Mouse (Mus musculus) CH12.LX (cell line): ENCODE results near the gene Defb47. TPM values are rescaled to one million over a fixed set of nuclear protein-coding genes. Genes with fewer than 3 reads are reported as not detected.

Experiments used
- DNase-seq: peaks from one replicate; pipeline ENCODE4 v3.0.0-alpha.2; 2013; ENCODE audit errors: extremely low read depth
- H3K27ac ChIP-seq: 2 replicates; pipeline ENCODE4 v1.5.1; 2012; ENCODE audit warnings: low read depth, mild to moderate bottlenecking, control low read depth, moderate library complexity; ENCODE audit not compliant: insufficient read depth
- H3K27me3 ChIP-seq: replicated peaks from 2 replicates; pipeline ENCODE3; 2012; ENCODE audit warnings: inconsistent platforms
- H3K36me3 ChIP-seq, 2 experiments: replicated peaks in 1 of 2; 2 replicates each; pipeline versions ENCODE3 to v1.6.1; 2012; ENCODE audit warnings: inconsistent platforms in 1 of 2, low read length in 1 of 2, mild to moderate bottlenecking in 1 of 2, mixed read lengths in 1 of 2, moderate library complexity in 1 of 2; ENCODE audit not compliant: control insufficient read depth in 1 of 2, insufficient read depth in 1 of 2
- H3K4me1 ChIP-seq, 2 experiments: 2 replicates each; pipeline ENCODE4 v1.6.1; 2012; ENCODE audit warnings: inconsistent platforms in 1 of 2, moderate library complexity in 1 of 2; ENCODE audit not compliant: insufficient read depth in 2 of 2, control insufficient read depth in 1 of 2
- H3K4me2 ChIP-seq: 2 replicates; pipeline ENCODE4 v1.6.1; 2012; ENCODE audit warnings: low read depth, mild to moderate bottlenecking, control low read depth; ENCODE audit not compliant: poor library complexity, insufficient read depth, severe bottlenecking
- H3K4me3 ChIP-seq, 3 experiments: fragments of 150-350 bp in 1 of 3; sonication (generic) in 1 of 3; replicated peaks in 1 of 3; 2 replicates each; pipeline versions ENCODE3 to v1.5.1; 2011 to 2012; ENCODE audit warnings: low read depth in 2 of 3, low read length in 2 of 3, mild to moderate bottlenecking in 2 of 3, moderate library complexity in 2 of 3, control low read depth in 1 of 3, improper control_type of control experiment in 1 of 3, inconsistent platforms in 1 of 3, mixed read lengths in 1 of 3; ENCODE audit not compliant: poor library complexity in 1 of 3
- H3K79me2 ChIP-seq: replicated peaks from 2 replicates; pipeline ENCODE4 v1.6.1; 2012; ENCODE audit warnings: mild to moderate bottlenecking, moderate library complexity; ENCODE audit not compliant: control insufficient read depth, poor library complexity, insufficient read depth, severe bottlenecking; ENCODE audit errors: extremely low read depth
- H3K9ac ChIP-seq: 2 replicates; pipeline ENCODE4 v1.6.1; 2012; ENCODE audit warnings: low read depth, mild to moderate bottlenecking, control low read depth, moderate library complexity; ENCODE audit not compliant: insufficient read depth
- H3K9me3 ChIP-seq: replicated peaks from 2 replicates; pipeline ENCODE3; 2012; ENCODE audit warnings: low read length, inconsistent platforms, mixed read lengths
- BHLHE40 ChIP-seq: IDR thresholded peaks from 2 replicates; pipeline ENCODE4 v1.6.1; 2011; ENCODE audit warnings: mild to moderate bottlenecking, low read depth, low read length, improper control_type of control experiment
- CHD2 ChIP-seq: IDR thresholded peaks from 2 replicates; pipeline ENCODE4 v1.6.1; 2011; ENCODE audit warnings: low read length, improper control_type of control experiment
- E2F4 ChIP-seq: IDR thresholded peaks from 2 replicates; pipeline ENCODE4 v1.6.1; 2011; ENCODE audit warnings: low read depth, low read length, improper control_type of control experiment; ENCODE audit not compliant: insufficient replicate concordance
- EP300 ChIP-seq: IDR thresholded peaks from 2 replicates; pipeline ENCODE4 v1.6.1; 2011; ENCODE audit warnings: low read length, improper control_type of control experiment
- IRF4 ChIP-seq: IDR thresholded peaks from 2 replicates; pipeline ENCODE4 v1.6.1; 2014; ENCODE audit warnings: low read depth, mild to moderate bottlenecking, inconsistent platforms, low read length, improper control_type of control experiment
- MAZ ChIP-seq: IDR thresholded peaks from 2 replicates; pipeline ENCODE4 v1.6.1; 2012; ENCODE audit warnings: low read depth, mild to moderate bottlenecking, inconsistent platforms, low read length, improper control_type of control experiment, moderate library complexity
- MYC ChIP-seq: IDR thresholded peaks from 2 replicates; pipeline ENCODE4 v1.6.1; 2011; ENCODE audit warnings: low read depth, mild to moderate bottlenecking, improper control_type of control experiment, low read length
- PAX5 ChIP-seq: IDR thresholded peaks from 2 replicates; pipeline ENCODE4 v1.6.1; 2012; ENCODE audit warnings: low read length, inconsistent platforms, mixed read lengths
- POLR2A ChIP-seq: IDR thresholded peaks from 2 replicates; pipeline ENCODE4 v1.6.1; 2011; ENCODE audit warnings: low read depth, mild to moderate bottlenecking, improper control_type of control experiment, low read length
- RAD21 ChIP-seq: IDR thresholded peaks from 2 replicates; pipeline ENCODE4 v1.6.1; 2011; ENCODE audit warnings: low read depth, mild to moderate bottlenecking, low read length, improper control_type of control experiment, moderate library complexity
- SIN3A ChIP-seq: IDR thresholded peaks from 2 replicates; pipeline ENCODE4 v1.6.1; 2012; ENCODE audit warnings: low read length, improper control_type of control experiment, inconsistent platforms
- SMC3 ChIP-seq: IDR thresholded peaks from 2 replicates; pipeline ENCODE4 v1.6.1; 2011; ENCODE audit warnings: low read depth, low read length, improper control_type of control experiment
- TBP ChIP-seq: conservative IDR thresholded peaks from 2 replicates; pipeline ENCODE4 v1.6.1; 2011; ENCODE audit warnings: low read depth, low read length, improper control_type of control experiment
- TCF12 ChIP-seq: IDR thresholded peaks from 2 replicates; pipeline ENCODE4 v1.6.1; 2014; ENCODE audit warnings: low read depth, mild to moderate bottlenecking, inconsistent platforms, low read length, improper control_type of control experiment
- UBTF ChIP-seq: IDR thresholded peaks from 2 replicates; pipeline ENCODE4 v1.6.1; 2012; ENCODE audit warnings: low read depth, mild to moderate bottlenecking, inconsistent platforms, low read length, improper control_type of control experiment, moderate library complexity
- USF2 ChIP-seq: conservative IDR thresholded peaks from 2 replicates; pipeline ENCODE4 v1.6.1; 2011; ENCODE audit warnings: low read depth, low read length, improper control_type of control experiment
- ZC3H11A ChIP-seq: IDR thresholded peaks from 2 replicates; pipeline ENCODE4 v1.6.1; 2012; ENCODE audit warnings: low read depth, mild to moderate bottlenecking, inconsistent platforms, low read length, improper control_type of control experiment
- ZKSCAN1 ChIP-seq: IDR thresholded peaks from 2 replicates; pipeline ENCODE4 v1.6.1; 2012; ENCODE audit warnings: low read depth, inconsistent platforms, low read length, improper control_type of control experiment, borderline replicate concordance
- ZMIZ1 ChIP-seq: IDR thresholded peaks from 2 replicates; pipeline ENCODE4 v1.6.1; 2012; ENCODE audit warnings: low read depth, mild to moderate bottlenecking, inconsistent platforms, low read length, improper control_type of control experiment
- ZNF384 ChIP-seq: IDR thresholded peaks from 2 replicates; pipeline ENCODE4 v1.6.1; 2012; ENCODE audit warnings: low read depth, low read length, improper control_type of control experiment, inconsistent platforms
- dilution Hi-C: fragments of 300-500 bp; cut with MboI; formaldehyde crosslinking; loops from 2 replicates; pipeline ENCODE4 v1.14.3; 2020; ENCODE audit warnings: low sequenced_read_pairs; ENCODE audit not compliant: extremely low pct_unique_long_range_greater_than_20kb, extremely low pct_ligation_motif_present
- in situ Hi-C: fragments of 300-500 bp; cut with MboI; formaldehyde crosslinking; loops from 3 replicates; pipeline ENCODE4 v1.14.3; 2019; ENCODE audit warnings: low sequenced_read_pairs, low pct_ligation_motif_present, low pct_unique_long_range_greater_than_20kb, mixed read lengths
- polyA plus RNA-seq: library from polyadenylated mRNA; unstranded; fragments of >175 nt; gene quantifications from 2 replicates; pipeline ENCODE4 v1.2.1, GENCODE M21; 2012; ENCODE audit warnings: low read depth; ENCODE audit not compliant: insufficient read length
- total RNA-seq, 2 experiments: library from RNA; depleted of rRNA; stranded (reverse); fragments of 300-350 nt in 1 of 2; fragments of >200 nt in 1 of 2; gene quantifications; 2 replicates each; pipeline ENCODE4 v1.2.3; 2012 to 2014

Defb47 gene
- total and polyA plus RNA-seq, 3 experiments = not detected

- Histone ChIP-seq H3K4me2 (peak overlapping the region; percentile 67; the same call in 1 of the 2 replicates), H3K4me3 (no peak overlapping the region), H3K4me1 (peaks cover 2 to 15% of the 10 kb centered on the region in 2 experiments; a peak in 2 of 4 replicates), H3K27me3 (no peaks in the 10 kb centered on the region), H3K9me3 (no peaks in the 10 kb centered on the region), H3K79me2 (no peaks in the 10 kb centered on the region), H3K27ac (no peak overlapping the region), H3K36me3 (no peaks in the 10 kb centered on the region), H3K9ac (no peak overlapping the region)
- in situ Hi-C loops = loop anchor here (10.0 kb wide), 1 partner anchor 485 kb away; no protein-coding TSS in a partner anchor
- dilution Hi-C loops = no loop called here
- peak; percentile 37 for DNase-seq
- TF ChIP-seq USF2 (no peak), EP300 (0 out of 2 replicates have a peak, but pooled peaks have one; percentile 32)
Observed at GRCm38 (mm10) chr14:62979815-62980214, 18.1 kb upstream of the Defb47 start.

GRCm38 (mm10) chr14:62984410-62984809, 13.5 kb upstream of the Defb47 start, which contains the start of gene Defb48:
Gene Defb48 (minus strand): TSS chr14:62984510.
- H3K9me3 ChIP-seq = no peaks in the 10 kb centered on the region
- no peaks in the 10 kb centered on the region for H3K36me3 ChIP-seq
- H3K27ac ChIP-seq = no peak within 1 kb of the TSS
- no peak within 1 kb of the TSS for H3K9ac ChIP-seq
- no peak within 1 kb of the TSS for H3K4me2 ChIP-seq
- no peak for DNase-seq
- no peak within 1 kb of the TSS for H3K4me3 ChIP-seq
- H3K27me3 ChIP-seq = no peaks in the 10 kb centered on the region
- H3K4me1 ChIP-seq = peaks cover 0 to 9% of the 10 kb centered on the region in 2 experiments; a peak in 2 of 4 replicates
- TF ChIP-seq UBTF (no peak), SMC3 (no peak), TCF12 (no peak), ZC3H11A (no peak), USF2 (no peak), RAD21 (no peak), EP300 (no peak), PAX5 (no peak), ZKSCAN1 (no peak), BHLHE40 (no peak), MAZ (no peak), IRF4 (no peak), E2F4 (no peak), ZNF384 (no peak), TBP (no peak), POLR2A (no peak), ZMIZ1 (no peak), MYC (no peak), CHD2 (no peak), SIN3A (no peak)
- H3K79me2 ChIP-seq = no peaks in the 10 kb centered on the region
- dilution Hi-C loops (no loop called here), in situ Hi-C loops (no loop called here)
